Mouse (Mus musculus) adipocyte (in vitro differentiated cells): ENCODE data around the gene Gngt2.
A peak's percentile ranks its signal among the peaks of the same experiment; 100 is the strongest.

ENCODE experiments used
- DNase-seq: peaks from one replicate; pipeline ENCODE4 v3.0.0-alpha.2; 2016; ENCODE audit warnings: low spot score

Gngt2 gene

DNA sequence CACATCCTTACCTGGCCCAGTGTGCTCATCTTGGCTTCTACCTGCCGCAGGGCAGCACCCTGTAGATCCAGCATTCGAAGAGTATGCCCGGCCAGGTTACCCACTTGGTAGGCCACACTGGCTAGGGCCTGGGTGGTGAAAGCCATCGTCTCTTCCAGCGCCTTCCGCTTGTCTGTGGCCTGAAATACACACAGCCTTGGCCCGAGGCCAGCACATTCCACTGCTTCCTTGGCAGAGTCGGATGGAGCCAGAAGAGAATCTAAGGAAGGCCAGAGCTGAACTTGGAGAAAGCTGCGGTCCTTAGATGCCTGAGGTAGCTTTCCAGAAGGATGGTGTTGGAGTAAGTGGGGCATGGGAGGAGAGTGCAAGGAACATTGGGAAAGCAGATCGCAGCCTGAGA is at the start of gene Gngt2:
TSS of gene Gngt2 (plus strand) at position 158 of the 400 bp plus-strand sequence.
- DNase-seq: peak; percentile 87

DNA sequence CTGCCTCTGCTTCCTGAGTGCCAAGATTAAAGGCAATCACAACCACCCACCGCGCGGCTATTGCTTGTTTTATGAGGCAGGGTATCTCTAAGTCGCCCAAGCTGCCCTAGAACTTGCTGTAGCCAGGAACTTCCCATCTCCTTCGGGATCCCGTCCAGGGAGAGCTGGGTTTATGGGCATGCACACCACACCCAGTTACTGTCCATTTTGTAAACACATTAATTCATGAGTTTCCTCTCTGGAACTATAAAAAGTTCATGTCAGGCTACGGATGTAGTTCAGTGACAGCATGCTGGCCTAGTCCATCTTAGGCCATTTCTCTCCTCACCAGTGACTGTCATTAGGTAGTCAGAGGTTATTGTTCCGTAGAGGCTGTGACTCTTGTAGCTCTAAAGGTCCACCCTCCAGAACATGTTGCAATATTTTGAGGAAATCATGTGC is 47.5 kb upstream of the Gngt2 start:
- peak; percentile 53 for DNase-seq

DNA sequence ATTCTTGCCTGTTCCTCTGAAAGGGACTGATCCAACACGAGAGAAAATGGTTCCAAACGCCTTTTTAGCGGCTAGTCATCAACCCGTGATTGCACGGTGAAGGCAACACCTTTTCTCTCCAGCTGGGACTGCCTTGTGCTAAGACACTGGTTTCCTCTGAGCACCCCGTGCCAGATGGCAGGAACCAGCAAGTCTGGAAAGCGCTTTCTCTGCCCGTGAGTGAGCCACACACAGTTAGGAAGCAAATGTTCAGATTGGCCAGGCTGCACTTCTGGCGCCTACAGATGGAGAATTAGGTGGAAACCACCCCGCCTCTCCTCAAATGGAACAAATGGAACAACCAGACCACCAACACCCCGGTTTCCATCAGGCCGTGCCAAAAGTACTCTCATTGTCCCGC is 45.2 kb upstream of the Gngt2 start:
- no peak for DNase-seq

DNA sequence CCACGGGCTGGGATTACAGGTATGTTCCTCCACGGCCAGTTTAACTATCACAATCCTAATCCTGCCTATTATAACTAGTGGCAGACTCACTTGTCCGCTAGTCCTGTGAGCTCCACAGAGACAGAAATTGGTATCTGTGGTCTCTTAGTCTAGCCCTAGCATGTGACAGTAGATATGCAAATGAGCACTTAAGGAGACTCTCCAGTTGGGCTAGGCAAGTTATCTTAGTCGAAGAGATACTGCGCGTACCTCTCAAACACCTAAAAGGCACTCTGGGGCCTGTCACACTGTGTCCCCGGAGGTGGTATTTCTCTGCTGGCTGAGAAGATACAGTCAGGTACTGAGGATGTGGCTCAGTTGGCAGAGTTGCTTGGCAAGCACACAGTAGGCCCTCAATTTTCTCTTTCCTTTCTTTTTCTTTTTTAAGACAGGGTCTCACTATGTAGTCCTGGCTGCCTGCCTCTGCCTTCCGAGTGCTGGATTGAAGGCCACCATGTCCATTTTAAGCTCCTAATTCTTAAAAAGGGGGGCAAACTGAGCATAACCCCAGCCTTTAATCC is 44.0 kb upstream of the Gngt2 start:
- DNase-seq: no peak

DNA sequence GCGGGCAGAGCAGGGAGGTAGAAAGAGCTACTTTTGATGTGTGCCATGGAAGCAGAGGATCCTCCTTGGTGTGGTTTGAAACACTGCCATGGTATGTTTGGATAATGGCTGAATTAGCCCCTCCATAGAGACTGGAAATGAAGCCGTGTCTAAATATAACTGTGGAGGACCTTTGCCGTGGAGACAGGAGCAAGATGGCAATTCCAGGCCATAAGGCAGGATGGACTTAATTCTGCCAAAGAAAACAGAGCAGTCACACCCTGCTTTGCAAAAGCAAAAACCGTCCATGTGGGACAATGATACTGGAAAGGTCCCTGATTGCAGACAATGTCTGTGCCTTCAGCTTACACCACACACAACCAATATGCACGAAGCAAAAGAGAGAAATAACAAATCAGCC is 42.8 kb upstream of the Gngt2 start:
- DNase-seq: peak; percentile 39

DNA sequence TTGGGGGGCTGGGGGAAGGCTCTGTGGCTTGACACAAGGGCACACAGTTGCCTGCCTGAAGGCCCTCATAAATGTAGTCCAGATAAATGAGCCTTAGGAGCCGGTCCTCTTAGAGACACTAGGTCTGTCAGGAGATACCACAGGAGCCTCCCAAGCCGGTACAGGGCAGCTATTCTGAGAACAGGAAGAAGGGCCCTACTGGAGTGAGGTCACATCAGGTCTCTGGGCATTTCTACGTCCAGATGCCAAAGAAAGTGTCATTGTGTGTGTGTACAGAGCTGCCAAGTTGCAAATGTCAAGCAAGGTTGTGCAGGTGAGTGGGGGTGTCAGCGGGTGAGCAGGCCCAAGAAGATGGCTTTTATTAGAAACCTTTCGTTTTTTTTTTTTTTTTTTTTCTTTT is 41.4 kb upstream of the Gngt2 start:
- DNase-seq: peak; percentile 43

DNA sequence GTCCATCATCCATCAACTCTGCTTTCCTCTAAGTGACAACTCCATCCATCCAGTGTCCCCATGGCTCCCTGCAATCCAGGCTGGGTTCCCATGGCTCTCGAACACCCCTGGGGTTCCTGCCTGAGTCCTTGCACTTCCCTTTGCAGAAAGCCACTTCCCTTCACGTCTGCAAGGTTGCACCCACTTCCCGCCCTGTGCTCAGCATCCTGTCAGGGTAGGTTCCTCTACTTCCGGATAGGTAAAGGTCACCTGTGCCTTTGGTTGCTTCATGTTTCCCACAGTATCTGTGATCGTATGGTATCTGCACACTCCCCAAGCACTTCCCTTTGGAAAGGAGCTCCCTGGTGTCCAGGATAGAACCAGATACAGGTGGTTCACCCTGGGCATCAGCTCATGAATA is 32.0 kb upstream of the Gngt2 start:
- no peak for DNase-seq

DNA sequence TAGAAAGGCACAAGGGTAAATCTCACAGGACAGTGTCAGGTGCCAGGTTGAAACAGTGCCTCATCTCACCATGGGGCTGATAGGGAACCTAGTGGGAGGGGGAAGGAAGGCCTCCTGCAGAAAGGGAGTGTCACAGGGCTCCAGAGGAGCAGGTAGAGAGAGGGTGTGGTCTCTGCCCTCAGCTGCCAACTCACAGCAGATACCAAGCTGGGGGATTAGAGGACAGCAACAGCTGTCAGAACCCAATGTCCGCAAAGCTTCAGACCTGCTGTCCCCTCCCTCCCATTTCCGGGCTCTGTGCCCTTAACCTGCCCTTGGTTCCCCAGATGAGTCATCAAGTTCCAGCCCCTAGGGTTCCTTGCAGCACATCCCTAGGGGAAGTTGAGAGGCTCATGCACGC is 31.5 kb upstream of the Gngt2 start:
- DNase-seq: no peak

DNA sequence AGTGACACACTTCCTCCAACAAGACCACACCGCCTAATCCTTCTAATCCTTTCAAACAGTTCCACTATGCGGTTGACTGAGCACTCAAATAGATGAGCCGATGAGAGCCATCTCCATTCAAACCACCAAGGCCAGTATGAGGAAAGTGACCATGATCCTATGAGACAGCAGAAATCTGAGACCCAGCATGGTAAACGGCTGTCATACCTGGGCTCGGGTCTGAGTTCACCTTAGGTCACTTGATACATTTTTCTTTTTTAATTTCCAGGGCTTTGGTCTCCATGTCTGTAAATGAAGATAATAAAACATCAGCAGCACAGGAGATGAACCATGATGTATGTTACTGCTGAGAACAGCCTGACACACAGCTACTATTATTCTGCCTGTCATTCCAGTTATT is 29.1 kb upstream of the Gngt2 start:
- DNase-seq: no peak

DNA sequence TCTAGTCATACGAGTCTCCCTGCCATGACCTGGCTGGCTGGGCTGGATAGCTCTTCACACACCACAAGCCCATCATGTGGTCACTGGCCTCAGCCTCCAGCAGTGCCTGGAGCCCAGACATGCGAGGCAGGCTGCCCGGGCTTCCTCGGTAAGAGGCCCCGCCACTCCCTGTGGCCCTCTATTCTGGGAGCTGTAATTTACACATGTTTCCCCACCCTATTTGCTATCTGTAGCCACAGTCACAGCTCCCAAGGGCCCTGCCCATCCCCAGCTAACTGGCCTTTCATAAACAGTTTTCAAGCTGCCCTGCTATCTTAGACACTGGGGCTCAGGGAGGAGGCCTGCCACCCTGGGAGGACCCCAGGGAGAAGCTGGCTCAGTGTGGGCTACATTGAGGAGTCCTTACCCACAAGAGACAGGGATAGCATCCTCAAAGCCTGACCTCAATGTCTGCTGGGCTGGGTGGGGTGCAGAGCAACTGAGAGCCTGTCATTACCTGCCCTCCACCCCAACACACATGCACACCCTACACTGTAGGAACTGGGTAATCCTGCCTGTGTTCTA is 28.5 kb upstream of the Gngt2 start:
- no peak for DNase-seq

DNA sequence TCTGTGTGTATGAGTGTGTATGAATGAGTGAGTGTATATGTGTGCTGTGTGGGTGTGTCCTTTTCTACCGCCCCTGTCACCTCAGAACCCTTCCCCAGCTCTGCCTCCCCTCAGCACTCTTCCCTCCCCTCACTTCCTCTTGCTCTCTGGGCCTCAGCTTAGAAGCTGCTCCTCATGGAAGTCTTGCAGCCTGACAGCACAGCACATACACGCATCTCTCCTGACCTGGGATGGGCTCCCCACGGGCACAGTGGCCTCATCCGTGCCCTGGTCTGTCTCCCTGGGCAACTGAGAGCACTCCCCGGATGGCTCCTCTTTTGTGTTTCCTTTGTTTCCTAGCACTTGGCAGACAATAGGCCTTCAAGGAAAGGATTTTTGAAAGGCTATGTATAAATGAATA is 27.4 kb upstream of the Gngt2 start:
- no peak for DNase-seq

DNA sequence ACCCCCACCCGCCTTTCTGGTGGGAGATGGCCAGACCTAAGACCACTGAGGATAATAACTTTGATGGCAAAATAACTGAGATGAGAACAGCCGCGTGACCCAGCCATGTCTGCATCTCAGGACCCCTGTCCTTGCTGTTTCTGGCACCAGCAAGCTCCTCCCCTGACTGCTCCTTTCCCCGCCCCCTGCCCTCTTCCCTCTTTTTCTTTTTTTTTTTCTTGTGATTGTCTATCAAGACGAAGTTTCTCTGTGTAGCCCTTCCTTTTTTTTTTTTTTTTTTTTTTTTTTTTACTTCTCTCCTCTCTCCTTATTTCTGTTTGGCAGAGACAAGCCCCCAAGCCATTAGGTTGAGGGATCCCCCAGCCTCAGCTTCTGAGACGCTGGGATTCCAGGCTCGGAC is 26.2 kb upstream of the Gngt2 start:
- DNase-seq: no peak

DNA sequence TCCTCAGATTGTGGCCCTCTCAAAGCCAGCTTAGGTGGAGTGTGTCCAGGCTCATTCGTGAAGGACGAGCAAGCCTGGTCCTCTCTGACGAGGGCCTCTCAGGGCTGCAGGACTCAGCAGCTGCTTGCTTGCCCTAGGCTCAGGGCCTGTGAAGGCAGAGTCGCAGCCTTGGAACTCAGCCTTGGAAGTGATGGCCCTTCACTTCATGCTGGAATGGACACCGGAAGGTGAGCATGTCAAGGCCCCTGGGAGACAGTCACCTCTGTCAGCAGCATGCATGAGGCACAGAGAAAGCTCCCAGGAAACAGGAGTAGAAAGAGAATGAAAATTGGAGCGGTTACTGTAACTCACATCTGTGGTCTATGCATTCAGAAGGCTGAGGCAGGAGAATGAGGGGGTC is 25.3 kb upstream of the Gngt2 start:
- no peak for DNase-seq

DNA sequence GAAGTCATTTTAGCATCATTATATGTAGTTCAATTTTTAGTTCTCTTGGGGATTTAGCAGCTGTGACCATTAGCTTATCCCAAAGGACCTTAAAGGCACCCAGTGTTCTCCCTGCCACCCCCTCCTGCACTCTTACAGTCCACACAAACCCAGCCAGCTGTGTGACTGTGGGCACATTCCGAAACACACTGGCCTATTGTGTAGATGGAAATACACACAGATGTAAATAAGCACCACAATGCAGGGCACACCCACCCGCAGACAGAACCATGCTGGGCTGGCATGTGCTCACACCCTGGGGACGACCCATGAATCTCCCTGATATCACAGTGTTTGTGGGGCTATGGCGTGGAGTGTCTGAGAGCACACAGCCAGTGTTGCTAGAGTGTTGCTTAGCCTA is 24.8 kb upstream of the Gngt2 start:
- no peak for DNase-seq

DNA sequence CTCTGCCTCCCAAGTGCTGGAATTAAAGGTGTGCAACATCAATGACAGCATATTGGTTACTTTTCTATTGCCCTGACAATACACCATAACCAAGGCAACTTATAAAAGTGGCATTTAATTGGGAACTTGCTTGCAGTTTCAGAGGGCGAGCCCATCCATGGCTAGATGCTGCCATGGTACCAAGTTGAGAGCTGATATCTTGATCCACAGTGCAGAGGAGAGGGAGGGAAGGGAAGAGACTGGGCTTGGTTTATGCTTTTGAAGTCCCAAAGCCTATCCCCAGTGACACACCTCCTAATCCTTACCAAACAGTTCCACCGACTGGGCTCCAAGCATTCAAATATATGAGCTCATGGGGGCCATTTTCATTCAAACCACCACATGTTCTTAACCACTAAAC is 22.9 kb upstream of the Gngt2 start:
- DNase-seq: no peak

DNA sequence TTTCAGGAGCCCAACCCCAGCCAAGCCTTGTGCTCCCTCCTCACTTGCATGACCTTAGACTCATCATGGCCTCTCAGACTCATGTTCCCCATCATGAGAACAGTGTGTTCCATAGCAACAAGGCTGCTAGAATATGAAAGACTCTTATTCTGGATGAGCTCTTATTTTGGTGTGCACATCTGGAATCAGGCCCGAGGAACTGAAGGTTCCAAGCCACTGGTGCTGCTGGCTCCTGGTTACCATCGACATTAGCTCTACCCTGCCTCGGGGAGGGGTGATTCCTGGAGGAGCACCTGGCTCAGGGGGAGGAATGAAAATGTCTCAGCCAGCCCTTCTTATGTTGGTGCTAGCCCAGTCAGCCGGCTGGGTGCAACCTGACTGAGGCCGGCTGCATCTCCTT is 22.2 kb upstream of the Gngt2 start:
- DNase-seq: peak; percentile 43

DNA sequence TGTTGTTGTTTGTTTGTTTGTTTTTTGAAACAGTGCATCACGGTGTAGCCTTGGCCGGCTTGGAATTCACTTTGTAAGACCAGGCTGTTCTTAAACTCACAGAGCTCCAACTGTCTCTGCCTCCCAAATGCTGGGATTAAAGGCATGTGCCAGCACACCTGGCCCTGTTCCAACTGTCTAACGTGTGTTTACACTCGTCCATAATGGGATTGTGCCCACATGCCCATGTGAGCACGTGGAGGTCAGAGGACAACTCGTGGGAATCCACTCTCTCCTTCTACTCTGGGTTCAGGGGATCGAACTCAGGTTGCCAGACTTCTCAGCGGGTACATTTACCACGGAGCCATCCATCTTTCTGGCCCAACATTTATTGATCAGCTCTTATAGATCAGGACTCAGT is 21.6 kb upstream of the Gngt2 start:
- peak; percentile 18 for DNase-seq

DNA sequence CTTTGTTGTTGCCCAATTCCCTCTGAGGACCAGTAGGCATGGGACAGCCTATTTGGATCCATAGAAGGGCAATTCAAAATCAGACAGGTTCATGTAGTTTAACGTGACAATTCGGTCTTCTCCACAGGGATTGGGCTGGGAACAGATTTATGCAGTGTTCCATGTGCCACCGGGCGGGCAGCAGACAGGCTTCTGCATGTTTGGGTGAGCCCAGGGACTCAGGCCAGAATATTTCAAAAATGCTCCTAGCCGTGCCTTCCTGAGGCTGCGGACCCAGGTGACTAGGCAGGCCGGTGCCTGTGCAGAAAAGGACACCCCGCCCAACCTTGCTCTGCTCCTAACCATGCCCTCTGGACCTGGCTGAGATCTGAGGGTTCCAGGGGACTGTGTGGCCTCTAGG is 17.9 kb upstream of the Gngt2 start:
- DNase-seq: no peak

DNA sequence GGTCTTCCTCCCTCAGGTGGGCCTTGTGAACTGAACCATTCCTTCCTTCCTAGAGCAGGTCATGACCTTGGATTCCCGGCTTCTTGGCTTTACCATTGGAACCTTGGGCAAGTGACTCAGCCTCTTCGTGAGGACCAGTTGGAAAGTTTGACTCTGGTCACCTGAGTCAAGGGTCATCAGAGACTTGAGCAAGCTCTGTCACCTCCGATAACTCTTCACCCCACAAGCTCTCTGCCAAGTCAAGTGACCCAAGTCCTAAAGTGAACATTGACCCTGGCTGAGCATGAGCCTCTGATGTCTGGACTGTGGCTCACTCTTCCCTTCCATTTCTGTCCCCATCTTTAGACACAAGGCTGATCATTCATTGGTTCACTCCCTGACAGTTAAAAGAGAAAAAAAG is 15.5 kb upstream of the Gngt2 start:
- no peak for DNase-seq

DNA sequence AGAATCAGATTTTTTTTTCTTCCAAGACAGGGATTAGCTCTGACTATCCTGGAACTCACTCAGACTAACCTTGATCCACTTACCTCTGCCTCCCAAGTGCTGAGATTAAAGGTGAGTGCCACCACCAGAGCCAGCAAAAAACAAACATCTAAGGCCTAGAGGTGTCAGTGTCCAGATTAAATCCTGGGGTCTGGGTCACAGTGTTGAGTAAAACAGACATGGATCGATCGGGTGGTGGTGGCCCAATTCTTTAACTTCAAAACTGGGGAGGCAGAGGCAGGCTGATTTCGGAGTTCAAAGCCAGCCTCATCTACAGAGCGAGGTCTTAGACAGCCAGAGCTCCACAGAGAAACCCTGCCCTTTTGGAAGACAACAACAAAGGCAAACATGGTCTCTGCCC is 14.6 kb upstream of the Gngt2 start:
- no peak for DNase-seq

DNA sequence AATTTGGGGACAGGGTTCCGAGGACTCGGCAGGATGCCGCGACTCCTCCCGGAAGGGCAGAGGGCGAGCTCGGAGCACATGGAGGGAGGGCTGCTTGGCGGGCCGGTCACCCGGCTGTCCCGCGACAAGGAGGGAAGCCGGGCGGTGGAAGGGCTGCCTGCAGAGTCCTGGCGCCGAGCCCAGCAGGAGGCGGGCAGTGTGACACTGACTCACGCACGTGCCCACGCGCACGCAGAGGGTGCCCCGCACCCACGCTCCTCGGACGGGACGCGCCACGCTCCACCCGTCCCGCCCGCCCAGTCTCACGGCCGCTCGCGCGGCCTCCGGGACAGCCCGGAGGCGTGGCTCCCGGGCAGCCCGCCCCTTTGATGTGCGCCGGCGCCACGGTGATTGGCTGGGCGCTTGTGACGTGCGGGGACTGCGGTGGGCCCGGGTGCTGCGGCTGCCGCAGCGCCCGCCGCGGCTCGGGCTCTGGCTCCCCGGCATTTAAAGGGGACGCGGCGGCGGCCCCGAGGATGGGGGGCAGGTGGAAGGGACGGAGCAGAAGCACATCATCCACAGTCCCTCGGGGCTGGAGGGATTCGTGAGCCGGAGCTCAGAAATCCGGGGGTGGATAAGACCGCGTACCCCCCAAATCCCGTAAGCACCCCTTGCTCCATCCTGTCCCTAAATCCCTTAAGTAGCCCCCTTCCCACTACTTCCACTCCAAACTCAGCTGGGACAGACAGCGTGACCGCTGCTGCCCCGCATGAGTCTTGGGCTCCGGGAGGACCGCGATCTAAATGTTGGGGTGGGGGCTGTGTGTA is 12.7 kb upstream of the Gngt2 start, which contains the start of gene Phospho1:
TSS of gene Phospho1 (plus strand) at position 429 of the 806 bp plus-strand sequence.
- peak; percentile 40 for DNase-seq

DNA sequence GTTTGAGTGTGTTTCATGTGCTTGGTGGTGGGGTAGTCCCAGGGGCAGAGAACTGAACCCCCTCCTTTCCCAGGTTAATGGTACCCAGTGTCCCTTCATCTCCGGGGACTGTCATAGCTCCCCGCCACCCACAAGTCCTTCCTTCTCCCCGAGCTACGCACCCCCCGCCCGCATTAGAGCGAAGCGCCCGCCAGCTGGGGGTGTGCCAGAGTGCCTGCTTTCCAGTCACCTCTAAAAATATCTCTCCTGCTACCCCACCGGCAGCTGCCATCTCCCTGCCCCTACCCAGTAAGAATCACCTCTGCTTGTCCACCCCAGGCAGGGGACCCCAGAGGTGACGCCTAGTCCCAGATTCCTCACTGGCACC is 12.2 kb upstream of the Gngt2 start:
- DNase-seq: no peak

DNA sequence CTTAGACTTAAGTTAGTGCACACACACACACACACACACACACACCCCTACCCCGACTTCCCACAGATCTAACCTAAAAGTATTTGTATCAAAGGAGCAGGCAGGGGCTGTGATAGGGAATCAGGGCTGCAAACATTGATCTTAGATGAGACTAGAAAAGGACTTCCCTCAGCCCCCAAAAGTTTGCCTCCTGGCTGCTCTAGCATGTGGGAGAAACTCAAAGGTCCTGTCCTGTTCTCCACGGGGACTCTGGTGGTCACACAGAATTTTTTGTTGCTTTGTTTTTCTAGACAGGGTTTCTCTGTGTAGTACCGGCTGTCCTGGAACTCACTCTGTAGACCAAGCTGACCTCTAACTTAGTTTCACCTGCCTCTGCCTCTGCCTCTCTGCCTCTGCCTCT is 11.4 kb upstream of the Gngt2 start:
- DNase-seq: no peak
